Mouse (Mus musculus) B cell, adult 62 days (primary cell): ENCODE measurements around the gene Rnf144b. TPM values are rescaled to one million over a fixed set of nuclear protein-coding genes. Genes with fewer than 3 reads are reported as not detected.

ENCODE experiments used
- total RNA-seq: library from RNA; stranded (reverse); gene quantifications from 4 replicates; pipeline ENCODE4 v1.2.4, GENCODE M21; 2023

The Rnf144b gene
- 0.75 to 1.7 TPM (median 0.91 TPM) in 4 replicates for total RNA-seq

DNA sequence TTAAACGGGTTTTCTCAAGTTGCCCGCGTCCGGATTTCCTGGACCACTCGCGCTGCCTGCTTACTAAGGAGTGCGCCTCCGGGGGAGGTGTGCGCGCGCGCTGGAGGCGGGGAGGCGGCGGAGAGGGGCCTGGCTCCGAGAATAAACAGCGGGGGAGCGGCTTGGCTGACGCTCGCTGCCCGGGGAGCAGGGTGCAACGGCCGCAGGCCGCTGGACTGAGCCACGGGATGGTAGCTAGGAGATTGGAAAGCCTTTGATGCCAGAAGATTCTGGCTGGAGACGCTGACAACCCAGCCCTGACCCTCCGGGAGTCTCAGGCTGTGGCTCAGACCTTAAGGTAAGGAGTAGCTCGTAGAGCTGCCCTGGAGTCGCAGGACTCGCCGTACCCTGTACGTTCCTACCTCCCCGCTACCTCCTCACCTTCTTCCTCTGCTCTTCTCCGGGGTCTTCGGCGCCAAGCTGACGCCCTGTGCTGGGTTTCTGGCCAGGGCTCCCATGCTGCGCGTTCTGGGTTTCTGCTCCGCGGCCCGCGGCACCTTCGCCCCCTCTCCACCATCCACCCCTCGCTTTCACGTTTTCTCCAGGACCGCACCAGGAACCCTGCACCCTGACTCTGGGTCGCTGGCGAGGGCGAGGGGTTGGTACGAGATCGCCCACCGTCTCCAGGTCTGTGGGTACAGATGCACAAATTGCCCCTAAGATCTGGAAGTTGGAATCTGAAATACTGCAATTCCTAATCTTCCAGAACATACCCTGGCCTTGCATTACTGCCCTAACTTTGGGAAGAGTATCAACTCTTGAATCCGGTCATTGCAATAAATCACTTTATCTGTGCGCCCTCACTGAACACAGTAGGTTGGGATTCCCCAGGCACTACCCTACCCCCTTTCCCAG lies at the start of gene Rnf144b:
Gene Rnf144b, plus strand, starts transcription at position 120 of the 894 bp plus-strand sequence.

GRCm38 (mm10) chr13:47105711-47106579 lies 16.5 kb upstream of the Rnf144b start, which contains the start of gene Dek:
TSS of gene Dek (minus strand) at chr13:47106201.

Other genes starting within 250 kb of the Rnf144b start
- 8.1 to 12.6 TPM (median 10.4 TPM) in 4 replicates for gene Kif13a, start 192.8 kb upstream of the Rnf144b start, total RNA-seq
- 0.25 TPM in 1 of 4 replicates, not detected in the others for gene Nhlrc1, start 107.8 kb upstream of the Rnf144b start, total RNA-seq
- 17.3 to 23.9 TPM (median 20.2 TPM) in 4 replicates for gene Kdm1b, start 79.2 kb upstream of the Rnf144b start, total RNA-seq
- 0.98 to 3.5 TPM (median 1.1 TPM) in 3 of 4 replicates, not detected in the other for gene Tpmt, start 77.9 kb upstream of the Rnf144b start, total RNA-seq
- 135 to 145 TPM (median 141 TPM) in 4 replicates for gene Dek, start 16.5 kb upstream of the Rnf144b start, total RNA-seq